Mouse (Mus musculus) right cerebral cortex, adult 18-20 months (tissue): ENCODE results near the gene Hdac1.

ENCODE experiments used
- DNase-seq: peaks from one replicate; pipeline ENCODE4 v3.0.0; 2022; ENCODE audit warnings: mixed read lengths

Gene Hdac1

GRCm38 (mm10) chr4:129542592-129543141 is at the start of gene Hdac1:
Hdac1 (minus strand) TSS chr4:129542713.
- DNase-seq: peak; percentile 96

DNA sequence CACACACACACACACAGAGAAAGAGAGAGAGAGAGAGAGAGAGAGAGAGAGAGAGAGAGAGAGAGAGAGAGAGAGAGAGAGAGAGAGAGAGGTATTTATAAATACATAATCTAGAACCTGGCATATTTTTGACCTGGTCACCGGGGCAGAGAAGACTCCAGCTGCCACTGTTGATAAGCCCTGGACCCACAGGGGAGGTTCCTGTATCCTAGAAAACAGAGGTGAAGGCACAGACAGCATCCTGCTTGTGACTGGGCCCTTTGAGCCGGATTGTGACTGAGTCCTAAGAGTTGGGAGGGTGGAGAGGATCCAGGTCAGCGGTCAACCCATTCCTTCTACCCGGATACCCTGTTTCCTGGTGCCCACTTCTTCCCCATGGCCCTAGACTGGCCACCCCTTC is 46.4 kb upstream of the Hdac1 start:
- no peak for DNase-seq

GRCm38 (mm10) chr4:129586943-129587342 is 44.4 kb upstream of the Hdac1 start:
- DNase-seq: no peak

GRCm38 (mm10) chr4:129585773-129586172 is 43.3 kb upstream of the Hdac1 start:
- no peak for DNase-seq

- peak; percentile 78 for DNase-seq
Observed at GRCm38 (mm10) chr4:129584884-129585608, 42.5 kb upstream of the Hdac1 start.

- no peak for DNase-seq
Observed at GRCm38 (mm10) chr4:129584370-129584769, 41.9 kb upstream of the Hdac1 start.

- DNase-seq: no peak
Observed at GRCm38 (mm10) chr4:129582251-129582650, 39.7 kb upstream of the Hdac1 start.

- no peak for DNase-seq
Observed at GRCm38 (mm10) chr4:129580347-129580746, 37.8 kb upstream of the Hdac1 start.

DNA sequence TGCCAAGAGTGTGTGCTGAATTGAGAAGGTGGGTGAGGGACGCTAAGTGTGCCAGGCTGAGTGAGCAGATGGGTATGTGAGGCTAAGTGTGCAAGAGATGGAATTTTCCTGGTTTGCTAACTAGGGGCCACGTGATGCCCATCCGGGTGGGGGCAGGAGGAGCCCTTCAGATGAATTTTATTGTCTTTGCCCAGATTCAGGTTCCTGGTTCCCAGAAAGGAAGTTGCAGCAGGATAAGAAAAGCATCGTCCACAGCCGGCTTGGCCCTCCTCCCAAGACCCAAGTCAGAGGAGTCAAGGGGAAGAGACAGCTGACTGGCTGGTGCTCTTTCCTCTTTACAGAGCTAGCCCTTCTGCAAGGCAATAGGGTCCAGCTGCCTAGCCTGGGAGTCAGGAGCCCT is 36.0 kb upstream of the Hdac1 start, which contains the start of gene Fam167b:
Fam167b (minus strand) TSS at position 84 of the 400 bp plus-strand sequence.
- DNase-seq: no peak

- no peak for DNase-seq
Observed at GRCm38 (mm10) chr4:129577688-129578087, 35.2 kb upstream of the Hdac1 start.

- peak; percentile 40 for DNase-seq
Observed at GRCm38 (mm10) chr4:129576863-129577491, 34.5 kb upstream of the Hdac1 start.

GRCm38 (mm10) chr4:129575171-129575844 is 32.8 kb upstream of the Hdac1 start:
- DNase-seq: no peak

GRCm38 (mm10) chr4:129573430-129573829 is 30.9 kb upstream of the Hdac1 start, which contains the start of gene Lck:
Lck (minus strand) TSS chr4:129573641.
- DNase-seq: no peak

DNA sequence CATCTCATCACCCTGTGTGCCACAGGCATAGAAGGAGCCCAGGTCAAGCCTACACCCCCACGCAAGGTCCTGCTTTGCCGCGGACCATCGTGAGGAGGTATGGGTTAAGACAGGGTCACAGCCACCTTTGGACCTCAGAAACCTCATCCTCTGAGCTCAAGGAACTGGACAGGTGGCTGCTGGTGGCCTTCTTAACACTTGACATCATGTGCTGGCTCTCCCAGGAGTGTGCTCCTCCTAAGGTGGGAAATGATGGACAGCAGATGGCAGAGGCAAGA is 30.5 kb upstream of the Hdac1 start:
- DNase-seq: no peak

GRCm38 (mm10) chr4:129572236-129573092 is 30.0 kb upstream of the Hdac1 start:
- no peak for DNase-seq

DNA sequence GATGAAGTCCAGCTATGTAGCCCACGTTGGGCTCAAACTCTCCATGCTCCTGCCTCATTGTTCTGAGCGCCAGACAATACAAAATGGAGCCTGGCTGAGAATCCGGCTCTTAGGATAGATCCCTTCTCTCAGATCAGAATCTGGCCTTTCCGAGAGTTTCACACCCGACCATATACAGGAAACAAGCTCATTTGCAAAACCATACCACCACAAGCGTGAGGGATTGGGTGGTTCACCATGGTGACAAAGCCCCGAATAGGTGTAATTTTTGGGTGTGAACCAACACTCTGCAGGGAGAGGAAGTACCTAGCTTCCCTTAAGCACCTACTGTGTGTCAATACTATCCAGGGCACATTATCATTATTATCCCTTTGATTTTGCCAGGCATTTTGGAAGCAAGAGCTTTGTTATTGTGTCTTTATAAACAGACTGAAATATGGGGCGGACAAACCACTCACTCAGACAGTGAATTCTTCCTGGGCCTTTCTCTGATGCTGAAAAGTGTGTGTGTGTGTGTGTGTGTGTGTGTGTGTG is 29.1 kb upstream of the Hdac1 start:
- DNase-seq: no peak

GRCm38 (mm10) chr4:129570028-129570427 is 27.5 kb upstream of the Hdac1 start:
- DNase-seq: no peak

DNA sequence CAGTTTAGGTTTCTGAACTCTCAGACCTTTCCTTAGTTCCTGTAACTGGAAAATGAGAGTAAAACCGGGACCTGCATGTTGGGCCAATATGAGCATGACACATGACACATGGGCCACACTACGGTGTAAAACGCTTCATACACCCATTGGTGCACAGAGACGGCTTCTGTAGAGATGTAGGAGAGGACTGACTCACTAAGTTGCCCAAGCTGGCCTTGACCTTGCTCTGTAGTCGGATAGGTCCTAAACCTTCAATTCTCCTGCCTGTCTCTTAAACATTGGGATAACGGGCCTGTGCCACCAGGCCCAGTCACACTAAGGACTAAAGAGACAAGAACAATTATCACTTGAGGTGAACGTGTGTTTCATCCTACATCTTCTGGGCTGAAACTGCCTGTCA is 25.9 kb upstream of the Hdac1 start:
- no peak for DNase-seq

GRCm38 (mm10) chr4:129565139-129565538 is 22.6 kb upstream of the Hdac1 start:
- DNase-seq: no peak

- DNase-seq: no peak
Observed at GRCm38 (mm10) chr4:129563718-129564117, 21.2 kb upstream of the Hdac1 start.

DNA sequence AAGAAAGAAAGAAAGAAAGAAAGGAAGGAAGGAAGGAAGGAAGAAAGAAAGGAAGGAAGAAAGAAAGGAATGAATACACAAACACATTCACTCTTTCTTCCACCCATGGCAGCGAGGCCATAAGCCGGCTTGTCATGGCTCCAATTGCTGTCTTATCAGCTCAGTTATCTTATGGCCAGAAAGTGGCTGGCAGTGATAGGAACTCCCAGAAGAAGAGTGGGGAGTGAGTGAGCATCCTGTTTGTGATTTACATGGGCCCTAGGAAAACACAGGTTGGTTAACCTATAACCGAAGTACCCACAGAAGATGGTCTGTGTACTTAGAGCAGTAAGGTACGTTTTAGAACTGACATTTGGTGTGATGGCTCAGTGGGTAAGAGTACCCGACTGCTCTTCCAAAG is 18.7 kb upstream of the Hdac1 start:
- DNase-seq: no peak

DNA sequence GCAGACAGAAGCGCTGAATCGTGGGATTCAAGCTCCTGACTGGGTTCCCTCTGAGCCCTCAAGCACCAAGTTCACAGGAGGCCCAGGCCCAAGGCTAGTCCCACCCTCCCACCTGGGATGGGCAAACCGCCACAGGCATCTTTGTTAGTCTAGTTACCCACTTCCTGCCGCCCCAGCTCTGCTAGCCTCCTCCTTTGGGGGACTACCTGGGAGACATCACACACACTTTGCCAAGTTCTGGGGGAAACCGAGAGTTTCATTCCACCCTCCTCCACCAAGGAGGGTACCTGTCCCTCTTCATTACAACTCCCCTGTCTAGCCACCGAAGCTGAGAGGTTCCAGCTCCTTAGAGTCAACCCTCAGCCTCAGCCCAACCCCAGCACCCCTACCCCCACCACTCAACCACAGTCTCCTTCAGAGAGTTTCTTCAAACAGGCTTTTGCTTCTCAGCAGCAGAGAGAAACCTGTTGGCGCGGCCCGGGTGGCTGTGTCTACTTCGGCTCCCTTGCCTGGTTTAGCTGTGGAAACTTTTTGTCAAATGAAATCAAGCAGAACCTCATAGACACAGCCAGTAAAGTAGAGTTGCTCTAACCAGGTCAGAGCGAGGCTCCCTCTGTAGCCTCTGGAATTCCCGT is 15.9 kb upstream of the Hdac1 start:
- DNase-seq: no peak
